Mouse (Mus musculus) testis, adult 2 months (tissue): ENCODE measurements at regions not wholly inside any gene's neighbourhood (a gene's known extent, or its start where the extent isn't known, plus 50 kb on each side); places are given as distances from the start of the nearest gene placed in this dataset.

Experiments
- CTCF ChIP-seq: fragments of 200-500 bp; IDR thresholded peaks from 2 replicates; pipeline ENCODE4 v1.5.1; 2012; ENCODE audit warnings: low read depth, mild to moderate bottlenecking, inconsistent platforms, low read length, moderate library complexity; ENCODE audit not compliant: control insufficient read depth, insufficient read depth, insufficient replicate concordance
- POLR2A ChIP-seq: fragments of 200-500 bp; IDR thresholded peaks from 2 replicates; pipeline ENCODE4 v1.6.1; 2012; ENCODE audit warnings: low read depth, mild to moderate bottlenecking, inconsistent platforms, low read length, moderate library complexity; ENCODE audit not compliant: control insufficient read depth

DNA sequence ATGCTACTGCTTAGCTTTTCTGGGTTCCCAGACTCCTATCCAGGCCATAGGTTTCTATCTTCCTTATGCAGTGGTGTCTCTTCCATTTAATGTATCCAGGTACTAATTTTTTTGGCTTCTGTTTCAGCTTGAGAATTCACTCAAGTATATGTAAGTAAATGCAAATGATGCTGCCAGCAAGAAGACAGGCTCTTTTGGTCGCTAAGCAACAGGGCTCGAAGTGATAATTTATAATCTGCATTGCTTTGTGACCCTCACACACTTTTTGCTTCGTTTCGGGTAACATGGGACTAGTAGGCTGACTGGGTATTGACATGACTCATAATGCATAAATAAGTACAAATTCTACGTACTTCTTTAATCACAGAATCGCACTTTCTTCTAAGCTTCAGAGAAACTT, 75.9 kb upstream of the Nectin3 start:
- TF ChIP-seq POLR2A, result no peak
- no peak for TF ChIP-seq CTCF
